Mouse (Mus musculus): ENCODE data around the gene Tet2.

DNA sequence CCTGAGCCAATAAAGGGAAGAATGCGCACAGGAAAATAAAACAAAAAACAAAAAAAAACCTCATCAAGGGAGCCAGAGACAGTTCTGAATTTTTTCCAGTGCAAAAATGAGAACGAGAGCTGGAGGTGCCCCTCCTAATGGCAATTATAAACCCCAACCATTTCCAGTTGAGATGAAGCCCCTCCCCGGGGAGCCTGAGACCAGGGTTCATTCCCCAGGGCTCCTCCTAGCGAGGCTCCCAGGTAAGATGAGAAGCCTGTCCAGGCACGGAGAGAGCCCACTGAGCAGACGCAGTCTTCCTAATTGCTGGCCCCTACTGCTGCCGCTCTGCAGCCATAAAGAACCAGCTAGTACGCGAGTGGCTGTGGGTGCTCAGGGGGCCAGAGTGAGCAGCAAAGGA lies 34.2 kb upstream of the Tet2 start:
- TF ChIP-seq POLR2A (IDR thresholded peaks at IDR 0.05; ENCODE audit: borderline replicate concordance, extremely low read depth, low read depth, low read length) (no peak), CTCF (IDR thresholded peaks at IDR 0.05; ENCODE audit: insufficient read depth, low read length) (no peak)

Measured in lung, adult 2 months (tissue).